In the genomic region with DNA sequence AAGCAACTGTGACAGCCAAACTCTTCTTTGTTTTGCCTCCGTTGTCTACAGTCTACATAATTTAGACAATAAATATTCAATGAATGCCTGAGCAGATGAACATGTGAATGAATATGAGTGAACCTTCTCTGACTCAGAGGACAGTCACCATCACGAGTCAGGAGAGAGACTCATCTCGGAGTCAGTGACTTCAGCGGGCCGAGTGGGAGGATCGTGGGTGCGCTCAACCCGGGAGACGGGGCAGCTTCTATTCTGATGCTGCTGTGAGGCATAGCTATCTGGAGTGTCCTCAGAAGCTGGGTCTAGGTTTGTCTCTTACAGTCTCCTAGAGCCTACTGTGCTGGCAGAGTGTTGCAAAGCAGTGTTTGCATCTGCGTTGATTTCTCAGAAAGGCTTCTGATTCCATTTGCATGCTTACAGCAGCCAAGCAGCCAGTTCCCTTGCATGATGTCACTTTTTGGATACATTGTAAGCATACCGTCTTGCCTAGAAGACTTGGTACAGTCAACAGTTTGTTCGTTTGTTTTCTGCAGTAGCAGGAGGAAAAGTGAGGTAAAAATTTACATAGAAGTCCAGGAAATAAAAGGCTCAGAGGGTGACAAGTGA, we compare ENCODE assay signal across 14 mouse cellular contexts. TPM values are rescaled to one million over a fixed set of nuclear protein-coding genes. Genes with fewer than 3 reads are reported as not detected.
A peak's percentile ranks its signal among the peaks of the same experiment; 100 is the strongest.
DNase-seq lines count a peak whose midpoint lies in the region; ATAC-seq and TF ChIP-seq lines count a peak whose summit lies in the region.
"Had no signal": no experiment of that assay in that cellular context is flagged by ENCODE, and none has a peak within 500 bp of the region (broad histone marks: within the 10 kb centered on the region; RNA-seq: fewer than 3 reads in every experiment).

No protein-coding gene starts in this region.

- no peak overlapping the region for H3K4me3 ChIP-seq in olfactory bulb, adult 2 months (ENCODE audit: insufficient read depth, low read depth, low read length)
- no peak overlapping the region for H3K4me3 ChIP-seq in heart, embryonic 12.5 days
- H3K4me3 ChIP-seq: embryonic facial prominence, embryonic 10.5 days had no signal

- H3K9ac ChIP-seq in heart, embryonic 12.5 days: no peak overlapping the region

- H3K36me3 ChIP-seq in heart, embryonic 12.5 days: no peaks in the 10 kb centered on the region
- H3K36me3 ChIP-seq: embryonic facial prominence, embryonic 10.5 days had no signal

- TF ChIP-seq POLR2A in olfactory bulb, adult 2 months (IDR thresholded peaks at IDR 0.05; ENCODE audit: insufficient read depth, low read depth, low read length): no peak

- WGBS in olfactory bulb, adult 2 months: 28% methylated on average over 12 of the region's 12 CpGs
- 85% methylated on average over 12 of the region's 12 CpGs for WGBS in heart, embryonic 12.5 days

- peak; percentile 55 for DNase-seq in adrenal gland, adult 2 months
- no peak for DNase-seq in adrenal gland, adult 8-10 months
- peak; percentile 40 to 52 for DNase-seq in adrenal gland, postnatal 36 days
- peak; percentile 65 to 72 for DNase-seq in layer of hippocampus, adult 8-10 months (ENCODE audit: low spot score in 2 of 2)
- no peak for DNase-seq in retina, postnatal 1 day
- no peak for DNase-seq in spleen, postnatal 14 days (ENCODE audit: low spot score in 2 of 2)
- DNase-seq: gastrocnemius, postnatal 10 days; heart, postnatal 4 days; kidney, adult 8-10 months; spleen, adult 18-20 months; thymus, postnatal 25 days had no signal

- H3K9me3 ChIP-seq in heart, embryonic 12.5 days (replicated peaks): no peaks in the 10 kb centered on the region
- H3K9me3 ChIP-seq: embryonic facial prominence, embryonic 10.5 days had no signal

- ATAC-seq in heart, embryonic 12.5 days (ENCODE audit: insufficient number of reproducible peaks, low FRiP score): no peak

- peak overlapping the region; percentile 57; the same call in 1 of the 2 replicates for H3K27ac ChIP-seq in olfactory bulb, adult 2 months (ENCODE audit: insufficient read depth, low read depth, low read length)
- H3K27ac ChIP-seq in heart, embryonic 12.5 days (ENCODE audit: poor library complexity, severe bottlenecking): no peak overlapping the region
- H3K27ac ChIP-seq: embryonic facial prominence, embryonic 10.5 days had no signal

- H3K4me2 ChIP-seq in heart, embryonic 12.5 days: no peak overlapping the region

- no peak for TF ChIP-seq CTCF in olfactory bulb, adult 2 months (IDR thresholded peaks at IDR 0.05; ENCODE audit: insufficient read depth, low read depth, low read length)

- peaks cover 7% of the 10 kb centered on the region for H3K4me1 ChIP-seq in olfactory bulb, adult 2 months (ENCODE audit: control insufficient read depth, insufficient read depth, low read length)
- no peaks in the 10 kb centered on the region for H3K4me1 ChIP-seq in heart, embryonic 12.5 days (replicated peaks)
- H3K4me1 ChIP-seq: embryonic facial prominence, embryonic 10.5 days had no signal

- H3K27me3 ChIP-seq in heart, embryonic 12.5 days (replicated peaks): no peaks in the 10 kb centered on the region

RNA-seq across cellular contexts. Expression of a gene that starts 36.6 kb away (rescaled TPM):
- total RNA-seq in adrenal gland, adult 2 months (2021): 10 to 100 TPM; 18.8 to 26.8 TPM
- 5.8 and 8.0 TPM in 2 replicates for polyA plus RNA-seq in adrenal gland, adult 2 months (2012; rRNA removed)
- total RNA-seq in adrenal gland, adult 8-10 months (2022): 10 to 100 TPM; 22.6 to 28.8 (median 26.6) TPM
- total RNA-seq in adrenal gland, postnatal 36 days (2021): 10 to 100 TPM; 19.5 to 29.6 TPM
- total RNA-seq in layer of hippocampus, adult 8-10 months (2022): 10 to 100 TPM; 61.2 to 68.2 (median 64.0) TPM
- 117 TPM in 1 of 2 replicates, not detected in the other for polyA plus RNA-seq in olfactory bulb, adult 2 months (2012; ENCODE audit: insufficient read depth, insufficient read length, low replicate concordance, missing spikeins)
- polyA plus RNA-seq in heart, embryonic 12.5 days (2016; fragmentation: Nextera tagmentation; extraction: Ambion mirVana): 7.9 and 8.4 TPM in 2 replicates

Comparison
In these comparisons a context has a peak if more than half of its experiments do, and no peak if none do; other contexts are left out.
1. DNase-seq: peak in adrenal gland, adult 2 months (single experiment), adrenal gland, postnatal 36 days (2 of 2) and layer of hippocampus, adult 8-10 months (2 of 2); none in adrenal gland, adult 8-10 months (single experiment), retina, postnatal 1 day (single experiment) and spleen, postnatal 14 days (0 of 2).